Mouse (Mus musculus) natural killer cell, adult 2 months (primary cell): ENCODE data around the gene Atg101.
A peak's percentile ranks its signal among the peaks of the same experiment; 100 is the strongest.

Experiments
- DNase-seq, 2 experiments: peaks; one replicate each; pipeline ENCODE4 v3.0.0; 2022; ENCODE audit warnings: low spot score in 2 of 2

Atg101 gene

DNA sequence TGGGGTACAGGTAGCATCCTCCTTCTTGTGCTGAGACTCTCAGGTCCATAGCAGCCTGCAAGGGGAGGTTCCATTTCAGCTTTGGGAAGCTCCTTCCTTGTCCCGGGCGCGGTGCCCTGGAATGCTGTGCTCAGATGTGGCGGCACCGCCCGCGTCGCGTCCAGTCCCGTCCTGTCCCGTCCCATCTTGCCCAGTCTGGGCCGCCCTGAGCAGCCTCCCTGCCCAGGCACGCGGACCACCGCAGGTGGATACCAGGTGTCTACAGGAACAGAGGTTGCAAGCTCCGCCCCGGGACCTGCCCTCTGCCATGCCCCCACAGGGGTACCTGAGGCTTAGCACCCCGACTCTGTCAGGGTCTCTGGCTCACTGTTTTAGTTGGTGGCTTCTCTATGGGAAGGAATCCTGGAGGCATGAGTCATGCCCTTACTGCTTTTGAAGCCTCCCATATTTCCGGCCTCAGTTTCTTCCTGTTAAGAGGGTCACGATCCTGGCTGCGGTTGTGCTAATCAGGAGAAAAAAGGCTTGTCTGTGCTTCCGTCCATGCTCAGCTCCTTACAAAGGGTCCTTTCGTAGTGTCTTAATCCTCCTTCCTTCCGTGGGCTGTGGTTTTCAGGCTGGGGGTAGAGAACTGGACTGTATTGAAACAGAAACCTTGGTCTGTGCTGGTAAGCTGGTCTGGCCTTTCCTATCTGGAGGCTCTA is 52.6 kb downstream of the Atg101 start:
- DNase-seq: no peak

DNA sequence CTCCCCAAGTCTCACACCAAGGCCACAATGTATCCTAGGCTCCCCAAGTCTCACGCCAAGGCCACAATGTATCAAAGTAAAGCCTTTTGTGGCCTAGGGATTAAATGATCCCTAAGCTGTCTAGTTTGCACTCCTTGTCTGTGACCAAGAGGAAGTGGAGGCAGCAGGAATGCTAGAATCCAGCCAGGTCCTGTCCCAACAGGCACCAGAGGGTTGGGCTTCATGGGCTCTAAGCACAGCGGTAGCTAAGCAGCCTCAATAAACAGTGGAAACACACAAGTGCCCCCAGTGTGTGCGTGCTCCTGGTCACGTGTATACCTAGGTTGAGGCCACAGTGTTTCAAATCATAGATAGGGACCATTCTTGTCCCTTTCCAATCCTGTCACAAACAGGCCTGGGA is 54.3 kb downstream of the Atg101 start:
- DNase-seq: no peak

DNA sequence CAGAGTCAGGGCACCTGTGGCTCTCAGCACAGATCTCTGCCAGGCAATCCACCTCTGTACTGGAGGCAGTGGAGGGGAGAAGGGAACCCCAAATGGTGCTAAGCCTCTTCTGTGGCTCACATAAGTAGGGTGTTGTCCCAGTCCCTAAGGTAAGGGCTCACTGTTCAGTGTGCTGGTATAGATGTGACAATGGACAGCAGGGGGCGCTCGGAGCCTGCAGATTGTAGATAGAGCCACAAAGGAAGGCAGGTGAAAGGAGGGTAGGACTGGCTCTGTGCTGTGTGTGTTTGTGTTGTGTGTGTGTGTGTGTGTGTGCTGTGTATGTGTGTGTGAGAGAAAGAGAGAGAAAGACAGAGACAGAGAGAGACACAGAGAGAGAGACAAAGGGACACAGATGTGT is 55.5 kb downstream of the Atg101 start:
- DNase-seq: peak; percentile 72 to 82
